Mouse (Mus musculus): Measurements from ENCODE around the gene Hist1h2ae.
A peak's percentile ranks its signal among the peaks of the same experiment; 100 is the strongest.
"Not testable (repeated sequence)": the region's sequence is repeated elsewhere in the genome, so short reads cannot be mapped to it uniquely, and the experiment has no call there.

The Hist1h2ae gene

GRCm38 (mm10) chr13:23571022-23571503 lies at the start of gene Hist1h2ae, which contains the start of gene Hist1h2bg:
Gene Hist1h2ae (minus strand): TSS chr13:23571220.
Gene Hist1h2bg (plus strand): TSS chr13:23571396.
- DNase-seq (ENCODE audit: low read depth, low spot score) = peak; percentile 93

GRCm38 (mm10) chr13:23620056-23620732 lies 49.2 kb upstream of the Hist1h2ae start:
- no peak for DNase-seq (ENCODE audit: low read depth, low spot score)

- no peak for DNase-seq (ENCODE audit: low read depth, low spot score)
Observed at GRCm38 (mm10) chr13:23611638-23612037, 40.6 kb upstream of the Hist1h2ae start.

- DNase-seq (ENCODE audit: low read depth, low spot score) = no peak
Observed at GRCm38 (mm10) chr13:23610393-23610792, 39.4 kb upstream of the Hist1h2ae start.

GRCm38 (mm10) chr13:23609844-23610243 lies 38.8 kb upstream of the Hist1h2ae start:
- no peak for DNase-seq (ENCODE audit: low read depth, low spot score)

GRCm38 (mm10) chr13:23609209-23609608 lies 38.2 kb upstream of the Hist1h2ae start:
- DNase-seq (ENCODE audit: low read depth, low spot score) = no peak

- DNase-seq (ENCODE audit: low read depth, low spot score) = no peak
Observed at GRCm38 (mm10) chr13:23605052-23605451, 34.0 kb upstream of the Hist1h2ae start.

- DNase-seq (ENCODE audit: low read depth, low spot score) = no peak
Observed at GRCm38 (mm10) chr13:23604452-23604851, 33.4 kb upstream of the Hist1h2ae start.

- no peak for DNase-seq (ENCODE audit: low read depth, low spot score)
Observed at GRCm38 (mm10) chr13:23603182-23603699, 32.2 kb upstream of the Hist1h2ae start.

GRCm38 (mm10) chr13:23597957-23598356 lies 26.9 kb upstream of the Hist1h2ae start:
- DNase-seq (ENCODE audit: low read depth, low spot score) = peak; percentile 83

- DNase-seq (ENCODE audit: low read depth, low spot score) = no peak
Observed at GRCm38 (mm10) chr13:23595622-23596372, 24.8 kb upstream of the Hist1h2ae start.

GRCm38 (mm10) chr13:23595185-23595584 lies 24.2 kb upstream of the Hist1h2ae start:
- DNase-seq (ENCODE audit: low read depth, low spot score) = no peak

GRCm38 (mm10) chr13:23593051-23593770 lies 22.2 kb upstream of the Hist1h2ae start:
- peak; percentile 28 for DNase-seq (ENCODE audit: low read depth, low spot score)

- no peak for DNase-seq (ENCODE audit: low read depth, low spot score)
Observed at GRCm38 (mm10) chr13:23592614-23593013, 21.6 kb upstream of the Hist1h2ae start.

- not testable (repeated sequence) for DNase-seq (ENCODE audit: low read depth, low spot score)
Observed at GRCm38 (mm10) chr13:23591886-23592285, 20.9 kb upstream of the Hist1h2ae start.

- DNase-seq (ENCODE audit: low read depth, low spot score) = no peak
Observed at GRCm38 (mm10) chr13:23591206-23591605, 20.2 kb upstream of the Hist1h2ae start.

GRCm38 (mm10) chr13:23586940-23587225 lies 15.9 kb upstream of the Hist1h2ae start:
- DNase-seq (ENCODE audit: low read depth, low spot score) = no peak

- DNase-seq (ENCODE audit: low read depth, low spot score) = peak; percentile 46
Observed at GRCm38 (mm10) chr13:23586099-23586939, 15.3 kb upstream of the Hist1h2ae start.

- peak; percentile 91 for DNase-seq (ENCODE audit: low read depth, low spot score)
Observed at GRCm38 (mm10) chr13:23585442-23586098, 14.6 kb upstream of the Hist1h2ae start.

GRCm38 (mm10) chr13:23585029-23585441 lies 14.0 kb upstream of the Hist1h2ae start:
- peak; percentile 84 for DNase-seq (ENCODE audit: low read depth, low spot score)
